Mouse (Mus musculus): ENCODE data around the gene Cdhr5. TPM values are rescaled to one million over a fixed set of nuclear protein-coding genes. Genes with fewer than 3 reads are reported as not detected.

Cdhr5 gene
- polyA plus RNA-seq, 1 experiment from 2014 or later = 167 TPM

- H3K9me3 ChIP-seq (ENCODE audit: control insufficient read depth, low read length) = no peaks in the 10 kb centered on the region
- no peak overlapping the region for H3K4me2 ChIP-seq (ENCODE audit: low read depth, low read length)
- peaks cover 4% of the 10 kb centered on the region; the same call in 1 of the 2 replicates for H3K36me3 ChIP-seq (ENCODE audit: control insufficient read depth, insufficient read depth, low read length)
- 71% methylated on average over 1 of the region's 1 CpGs for WGBS
- peak overlapping the region; percentile 33 for H3K27ac ChIP-seq (ENCODE audit: low read length)
- H3K9ac ChIP-seq (ENCODE audit: low read depth, low read length) = peak overlapping the region; percentile 31; the same call in 1 of the 2 replicates
- peaks cover 57% of the 10 kb centered on the region for H3K4me1 ChIP-seq (ENCODE audit: control insufficient read depth, insufficient read depth, low read length)
- no peak for ATAC-seq
- no peaks in the 10 kb centered on the region for H3K27me3 ChIP-seq (replicated peaks; ENCODE audit: control insufficient read depth, insufficient read depth, low read length)
- H3K4me3 ChIP-seq (ENCODE audit: low read length) = no peak overlapping the region; the same call in 1 of the 2 replicates
Measured at GRCm38 (mm10) chr7:141219558-141220099, 57.0 kb downstream of the Cdhr5 start.

MicroRNAs encoded within 50 kb of the gene (microRNA counts, 519-probe panel; counts per million panel counts)
- 3,337 counts per million, percentile 85 among the panel's probes with 10 or more counts for microRNA mmu-miR-210

Small RNA genes within 50 kb of the gene (microRNA-seq; reads per million reads assigned to microRNA genes)
- 950 reads per million, percentile 74 among the genes with 10 or more reads in this experiment for gene Mir210

Other genes starting within 250 kb of the Cdhr5 start
- not detected in 2 replicates for gene Gm17387, start 247.7 kb downstream of the Cdhr5 start, polyA plus RNA-seq (2015; fragmentation: Nextera tagmentation; extraction: Ambion mirVana)
- 7.2 and 7.3 TPM in 2 replicates for gene B4galnt4, start 215.7 kb downstream of the Cdhr5 start, polyA plus RNA-seq (2015; fragmentation: Nextera tagmentation; extraction: Ambion mirVana)
- 31.3 and 32.4 TPM in 2 replicates for gene Pkp3, start 198.6 kb downstream of the Cdhr5 start, polyA plus RNA-seq (2015; fragmentation: Nextera tagmentation; extraction: Ambion mirVana)
- 29.4 and 32.8 TPM in 2 replicates for gene Sigirr, start 176.2 kb downstream of the Cdhr5 start, polyA plus RNA-seq (2015; fragmentation: Nextera tagmentation; extraction: Ambion mirVana)
- 43.6 and 50.1 TPM in 2 replicates for gene Ano9, start 159.0 kb downstream of the Cdhr5 start, polyA plus RNA-seq (2015; fragmentation: Nextera tagmentation; extraction: Ambion mirVana)
- 59.0 and 60.3 TPM in 2 replicates for gene Ptdss2, start 154.4 kb downstream of the Cdhr5 start, polyA plus RNA-seq (2015; fragmentation: Nextera tagmentation; extraction: Ambion mirVana)
- gene Rnh1, start 103.9 kb downstream of the Cdhr5 start, polyA plus RNA-seq (2015; fragmentation: Nextera tagmentation; extraction: Ambion mirVana) = 159 and 160 TPM in 2 replicates
- gene Hras, start 82.8 kb downstream of the Cdhr5 start, polyA plus RNA-seq (2015; fragmentation: Nextera tagmentation; extraction: Ambion mirVana) = 21.9 and 47.0 TPM in 2 replicates
- 5.3 and 6.5 TPM in 2 replicates for gene Lrrc56, start 82.6 kb downstream of the Cdhr5 start, polyA plus RNA-seq (2015; fragmentation: Nextera tagmentation; extraction: Ambion mirVana)
- 4.0 TPM in 2 replicates for gene Lmntd2, start 62.7 kb downstream of the Cdhr5 start, polyA plus RNA-seq (2015; fragmentation: Nextera tagmentation; extraction: Ambion mirVana)
- 75.6 and 77.5 TPM in 2 replicates for gene Rassf7, start 60.9 kb downstream of the Cdhr5 start, polyA plus RNA-seq (2015; fragmentation: Nextera tagmentation; extraction: Ambion mirVana)
- 55.2 and 56.7 TPM in 2 replicates for gene Phrf1, start 48.0 kb downstream of the Cdhr5 start, polyA plus RNA-seq (2015; fragmentation: Nextera tagmentation; extraction: Ambion mirVana)
- gene Irf7, start 10.3 kb downstream of the Cdhr5 start, polyA plus RNA-seq (2015; fragmentation: Nextera tagmentation; extraction: Ambion mirVana) = 6.5 and 9.1 TPM in 2 replicates
- 304 and 334 TPM in 2 replicates for gene Sct, start 2.3 kb upstream of the Cdhr5 start, polyA plus RNA-seq (2015; fragmentation: Nextera tagmentation; extraction: Ambion mirVana)
- gene Drd4, start 15.2 kb upstream of the Cdhr5 start, polyA plus RNA-seq (2015; fragmentation: Nextera tagmentation; extraction: Ambion mirVana) = 0.23 and 0.48 TPM in 2 replicates
- 61.0 and 64.4 TPM in 2 replicates for gene Deaf1, start 50.9 kb upstream of the Cdhr5 start, polyA plus RNA-seq (2015; fragmentation: Nextera tagmentation; extraction: Ambion mirVana)
- gene Tmem80, start 51.0 kb upstream of the Cdhr5 start, polyA plus RNA-seq (2015; fragmentation: Nextera tagmentation; extraction: Ambion mirVana) = 32.4 and 34.2 TPM in 2 replicates
- gene Eps8l2, start 62.1 kb upstream of the Cdhr5 start, polyA plus RNA-seq (2015; fragmentation: Nextera tagmentation; extraction: Ambion mirVana) = 191 and 214 TPM in 2 replicates
- 567 and 582 TPM in 2 replicates for gene Taldo1, start 115.4 kb upstream of the Cdhr5 start, polyA plus RNA-seq (2015; fragmentation: Nextera tagmentation; extraction: Ambion mirVana)
- gene Gatd1, start 137.3 kb upstream of the Cdhr5 start, polyA plus RNA-seq (2015; fragmentation: Nextera tagmentation; extraction: Ambion mirVana) = 47.5 and 48.2 TPM in 2 replicates
- gene Cend1, start 152.7 kb upstream of the Cdhr5 start, polyA plus RNA-seq (2015; fragmentation: Nextera tagmentation; extraction: Ambion mirVana) = 3.2 and 4.0 TPM in 2 replicates
- 34.6 and 37.7 TPM in 2 replicates for gene Slc25a22, start 161.1 kb upstream of the Cdhr5 start, polyA plus RNA-seq (2015; fragmentation: Nextera tagmentation; extraction: Ambion mirVana)
- 7.3 and 8.0 TPM in 2 replicates for gene Pidd1, start 167.2 kb upstream of the Cdhr5 start, polyA plus RNA-seq (2015; fragmentation: Nextera tagmentation; extraction: Ambion mirVana)
- gene Rplp2, start 170.6 kb upstream of the Cdhr5 start, polyA plus RNA-seq (2015; fragmentation: Nextera tagmentation; extraction: Ambion mirVana) = 1,164 and 1,258 TPM in 2 replicates
- gene Pnpla2, start 178.4 kb upstream of the Cdhr5 start, polyA plus RNA-seq (2015; fragmentation: Nextera tagmentation; extraction: Ambion mirVana) = 45.5 and 45.7 TPM in 2 replicates
- gene Cracr2b, start 184.3 kb upstream of the Cdhr5 start, polyA plus RNA-seq (2015; fragmentation: Nextera tagmentation; extraction: Ambion mirVana) = 19.3 and 21.0 TPM in 2 replicates
- 30.6 and 30.8 TPM in 2 replicates for gene Cd151, start 190.6 kb upstream of the Cdhr5 start, polyA plus RNA-seq (2015; fragmentation: Nextera tagmentation; extraction: Ambion mirVana)
- 50.9 and 57.1 TPM in 2 replicates for gene Polr2l, start 198.3 kb upstream of the Cdhr5 start, polyA plus RNA-seq (2015; fragmentation: Nextera tagmentation; extraction: Ambion mirVana)
- gene Tspan4, start 198.5 kb upstream of the Cdhr5 start, polyA plus RNA-seq (2015; fragmentation: Nextera tagmentation; extraction: Ambion mirVana) = 58.2 and 59.2 TPM in 2 replicates

All from intestine, embryonic 16.5 days (tissue).